Mouse (Mus musculus): Measurements from ENCODE around the gene Phldb3.
A peak's percentile ranks its signal among the peaks of the same experiment; 100 is the strongest.

Phldb3 gene

GRCm38 (mm10) chr7:24587330-24588105 is 23.0 kb upstream of the Phldb3 start, which contains the start of the genes Ethe1 and Zfp575:
TSS of gene Ethe1 (plus strand) at chr7:24587543.
TSS of gene Zfp575 (minus strand) at chr7:24587641.
- TF ChIP-seq GATA4 (IDR thresholded peaks at IDR 0.05; ENCODE audit: insufficient replicate concordance, low read length), result no peak

DNA sequence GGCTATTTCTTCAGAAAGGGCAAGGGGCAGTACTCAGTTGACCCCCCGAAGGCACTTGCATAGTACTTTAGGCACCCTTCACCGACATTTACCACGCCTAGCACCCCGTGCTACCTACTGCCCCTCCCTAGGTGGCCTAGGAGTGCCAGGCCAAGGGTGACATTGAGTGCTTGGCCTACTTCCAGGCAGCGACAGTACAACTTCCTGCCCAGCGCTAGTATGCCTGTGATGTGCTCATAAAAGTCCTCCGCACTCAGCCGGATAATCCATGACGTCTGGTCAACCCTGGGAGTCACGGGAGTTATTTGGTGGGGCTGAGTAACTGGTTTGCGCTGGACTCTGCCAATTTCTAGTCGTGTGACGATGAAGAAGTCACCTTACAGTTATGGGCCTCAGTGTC is 22.2 kb upstream of the Phldb3 start:
- no peak for TF ChIP-seq GATA4 (IDR thresholded peaks at IDR 0.05; ENCODE audit: insufficient replicate concordance, low read length)

DNA sequence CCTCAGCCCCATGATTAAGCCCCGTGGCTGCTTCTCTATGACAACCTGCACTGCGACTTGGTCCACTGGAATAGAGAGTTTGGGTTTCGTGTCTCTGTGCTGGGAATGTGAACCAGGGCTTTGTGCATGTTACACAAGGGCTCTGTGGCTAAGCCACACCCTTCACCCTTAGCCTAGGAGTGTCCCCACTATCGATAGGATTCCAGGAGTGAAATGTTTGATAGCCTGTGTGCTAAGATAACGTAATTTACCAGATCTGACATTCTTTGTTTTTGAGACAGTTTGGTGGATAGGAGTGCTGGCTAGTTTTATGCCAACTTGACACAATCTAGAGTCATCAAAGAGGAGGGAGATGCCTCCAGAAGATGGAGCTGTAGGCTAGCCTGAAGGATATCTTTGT is 18.8 kb upstream of the Phldb3 start:
- no peak for TF ChIP-seq GATA4 (IDR thresholded peaks at IDR 0.05; ENCODE audit: insufficient replicate concordance, low read length)

DNA sequence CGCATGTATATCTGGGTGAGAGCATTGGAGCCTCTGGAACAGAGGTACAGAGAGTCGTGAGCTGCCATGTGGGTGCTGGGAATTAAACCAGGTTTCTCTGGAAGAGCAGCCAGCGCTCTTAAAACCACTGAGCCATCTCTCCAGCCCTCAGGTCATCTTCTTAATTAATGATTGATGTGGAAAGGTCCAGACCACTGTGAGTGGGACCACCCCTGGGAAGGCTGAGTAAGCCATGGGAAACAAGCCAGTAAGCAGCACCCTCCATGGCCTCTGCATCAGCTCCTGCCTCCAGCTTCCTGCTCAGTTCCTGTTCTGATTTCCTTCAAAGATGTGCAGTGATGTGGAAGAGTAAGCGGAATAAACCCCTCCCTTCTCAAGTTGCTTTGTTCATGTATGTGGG is 18.4 kb upstream of the Phldb3 start:
- no peak for TF ChIP-seq GATA4 (IDR thresholded peaks at IDR 0.05; ENCODE audit: insufficient replicate concordance, low read length)

- TF ChIP-seq GATA4 (IDR thresholded peaks at IDR 0.05; ENCODE audit: insufficient replicate concordance, low read length), result no peak
These were observed 17.8 kb upstream of the Phldb3 start for GRCm38 (mm10) chr7:24592781-24593180.

GRCm38 (mm10) chr7:24593621-24594308 is 16.8 kb upstream of the Phldb3 start:
- TF ChIP-seq GATA4 (IDR thresholded peaks at IDR 0.05; ENCODE audit: insufficient replicate concordance, low read length), result no peak

DNA sequence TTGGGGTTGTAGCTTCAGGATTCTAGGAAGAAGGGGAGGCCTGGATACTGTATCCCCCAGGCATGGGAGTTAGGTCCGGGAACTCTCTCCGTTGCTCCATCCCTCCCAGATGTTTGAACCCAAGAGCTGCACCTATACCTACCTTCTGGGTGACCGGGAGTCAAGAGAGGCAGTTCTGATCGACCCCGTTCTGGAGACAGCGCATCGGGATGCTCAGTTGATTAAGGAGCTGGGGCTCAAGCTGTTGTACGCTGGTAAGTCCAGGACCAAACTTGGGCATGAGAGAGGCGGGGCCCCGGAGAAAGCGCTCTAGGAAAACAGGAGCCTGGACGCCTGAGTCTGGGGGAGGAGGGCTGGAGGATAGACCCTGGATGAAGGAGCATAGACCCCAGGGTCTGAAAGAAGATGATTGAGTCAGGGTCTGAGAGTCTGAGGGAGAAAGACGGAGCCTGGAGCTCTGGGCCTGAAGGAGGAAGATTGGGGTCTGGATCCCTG is 16.2 kb upstream of the Phldb3 start:
- no peak for TF ChIP-seq GATA4 (IDR thresholded peaks at IDR 0.05; ENCODE audit: insufficient replicate concordance, low read length)

DNA sequence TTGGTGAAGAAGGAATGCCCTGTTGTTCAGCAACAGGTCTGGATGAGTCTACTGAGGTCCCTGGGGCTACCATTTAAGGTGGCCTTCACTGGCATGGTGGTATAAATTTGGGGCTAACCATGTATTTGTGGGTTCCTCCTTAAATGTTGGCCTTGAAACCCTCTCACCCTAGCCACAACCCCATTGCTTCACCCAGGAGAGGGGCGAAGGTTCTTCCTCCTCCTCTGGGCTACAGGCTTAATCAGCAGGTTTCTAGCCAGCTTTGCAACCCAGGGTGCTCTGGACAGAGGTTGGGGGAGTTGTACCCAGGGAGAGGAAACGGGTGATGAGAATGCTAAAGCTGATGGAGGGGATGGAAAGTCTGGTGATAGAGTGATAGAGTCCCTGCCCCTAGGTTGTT is 15.1 kb upstream of the Phldb3 start:
- no peak for TF ChIP-seq GATA4 (IDR thresholded peaks at IDR 0.05; ENCODE audit: insufficient replicate concordance, low read length)

GRCm38 (mm10) chr7:24598121-24598520 is 12.4 kb upstream of the Phldb3 start:
- no peak for TF ChIP-seq GATA4 (IDR thresholded peaks at IDR 0.05; ENCODE audit: insufficient replicate concordance, low read length)

- no peak for TF ChIP-seq GATA4 (IDR thresholded peaks at IDR 0.05; ENCODE audit: insufficient replicate concordance, low read length)
These were observed 11.1 kb upstream of the Phldb3 start for GRCm38 (mm10) chr7:24599211-24600067.

GRCm38 (mm10) chr7:24600941-24601597 is 9.5 kb upstream of the Phldb3 start:
- peak; percentile 66; the same call in 1 of the 2 replicates for TF ChIP-seq GATA4 (IDR thresholded peaks at IDR 0.05; ENCODE audit: insufficient replicate concordance, low read length)

DNA sequence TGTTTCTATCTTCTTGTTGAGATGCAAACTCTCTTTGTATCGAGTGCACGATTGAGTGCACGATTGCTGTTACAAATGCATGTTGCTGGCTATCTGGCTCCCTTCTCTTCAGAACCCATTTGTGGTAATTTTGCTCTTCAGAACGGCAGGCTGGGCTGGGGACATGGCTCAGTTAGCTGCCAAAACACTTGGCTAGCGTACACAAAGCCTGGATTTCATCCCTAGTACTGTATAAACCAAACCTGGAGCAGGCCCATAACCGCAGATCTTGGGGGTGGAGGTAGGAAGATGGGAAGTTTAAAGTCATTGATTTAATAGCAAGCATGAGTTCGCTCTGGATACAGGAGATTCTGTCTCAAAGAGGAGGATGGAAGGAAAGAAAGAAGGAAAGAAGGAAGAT is 5.0 kb upstream of the Phldb3 start:
- TF ChIP-seq GATA4 (IDR thresholded peaks at IDR 0.05; ENCODE audit: insufficient replicate concordance, low read length), result no peak

- TF ChIP-seq GATA4 (IDR thresholded peaks at IDR 0.05; ENCODE audit: insufficient replicate concordance, low read length), result peak; percentile 12; the same call in 1 of the 2 replicates
These were observed 4.5 kb upstream of the Phldb3 start for GRCm38 (mm10) chr7:24606046-24606445.

- no peak for TF ChIP-seq GATA4 (IDR thresholded peaks at IDR 0.05; ENCODE audit: insufficient replicate concordance, low read length)
These were observed 2.5 kb upstream of the Phldb3 start for GRCm38 (mm10) chr7:24608017-24608416.

DNA sequence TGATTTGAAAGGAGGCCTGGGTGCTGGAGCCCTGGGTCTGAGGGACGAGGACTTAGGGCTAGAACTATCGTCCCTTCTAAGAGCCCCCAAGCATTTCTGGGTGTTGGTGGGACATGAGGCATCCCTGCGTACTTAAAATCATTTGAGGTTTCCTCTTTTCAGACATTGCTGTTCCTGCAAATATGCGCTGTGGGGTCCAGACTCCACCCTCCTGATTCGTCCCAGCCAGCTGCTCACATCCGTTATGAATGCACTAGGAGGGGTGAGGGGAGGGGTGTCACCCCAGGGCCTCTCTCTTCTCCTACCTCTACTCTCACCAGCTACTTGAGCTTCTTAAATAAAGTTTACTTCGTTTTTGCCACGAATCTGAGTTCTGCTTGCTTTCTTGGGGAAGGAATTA is 2.0 kb upstream of the Phldb3 start:
- TF ChIP-seq GATA4 (IDR thresholded peaks at IDR 0.05; ENCODE audit: insufficient replicate concordance, low read length), result no peak

All from liver, adult (tissue).